Mouse (Mus musculus) spleen, adult 2 months (tissue): Measurements from ENCODE around the gene Grik4.

Experiments
- CTCF ChIP-seq: fragments of 200-500 bp; IDR thresholded peaks from 2 replicates; pipeline ENCODE4 v1.5.1; 2011; ENCODE audit warnings: mild to moderate bottlenecking, inconsistent platforms; ENCODE audit not compliant: insufficient read depth, insufficient read length, insufficient replicate concordance; ENCODE audit errors: extremely low read depth
- POLR2A ChIP-seq: fragments of 200-500 bp; IDR thresholded peaks from 2 replicates; pipeline ENCODE4 v1.6.1; 2011; ENCODE audit warnings: low read depth, low read length, inconsistent platforms

GRCm38 (mm10) chr9:42735086-42735485 is 209.2 kb downstream of the Grik4 start:
- TF ChIP-seq CTCF (no peak), POLR2A (no peak)
